Mouse (Mus musculus): Measurements from ENCODE around the gene Elmsan1.

Elmsan1 gene

GRCm38 (mm10) chr12:84193642-84194399 lies 24.9 kb downstream of the Elmsan1 start:
- peak; percentile 96 for DNase-seq (ENCODE audit: low read depth, low spot score)

- DNase-seq (ENCODE audit: low read depth, low spot score): peak; percentile 74
Observed at GRCm38 (mm10) chr12:84192741-84193641, 25.7 kb downstream of the Elmsan1 start.

GRCm38 (mm10) chr12:84192280-84192679 lies 26.4 kb downstream of the Elmsan1 start:
- no peak for DNase-seq (ENCODE audit: low read depth, low spot score)

- DNase-seq (ENCODE audit: low read depth, low spot score): no peak
Observed at GRCm38 (mm10) chr12:84191770-84192169, 26.9 kb downstream of the Elmsan1 start.

GRCm38 (mm10) chr12:84191190-84191589 lies 27.5 kb downstream of the Elmsan1 start:
- no peak for DNase-seq (ENCODE audit: low read depth, low spot score)

GRCm38 (mm10) chr12:84190151-84190820 lies 28.4 kb downstream of the Elmsan1 start:
- DNase-seq (ENCODE audit: low read depth, low spot score): no peak

- no peak for DNase-seq (ENCODE audit: low read depth, low spot score)
Observed at GRCm38 (mm10) chr12:84188881-84189444, 29.7 kb downstream of the Elmsan1 start.

GRCm38 (mm10) chr12:84187752-84188601 lies 30.7 kb downstream of the Elmsan1 start:
- no peak for DNase-seq (ENCODE audit: low read depth, low spot score)

GRCm38 (mm10) chr12:84186950-84187349 lies 31.7 kb downstream of the Elmsan1 start:
- no peak for DNase-seq (ENCODE audit: low read depth, low spot score)

- DNase-seq (ENCODE audit: low read depth, low spot score): no peak
Observed at GRCm38 (mm10) chr12:84186536-84186935, 32.1 kb downstream of the Elmsan1 start.

GRCm38 (mm10) chr12:84185547-84185946 lies 33.1 kb downstream of the Elmsan1 start:
- no peak for DNase-seq (ENCODE audit: low read depth, low spot score)

GRCm38 (mm10) chr12:84184979-84185378 lies 33.7 kb downstream of the Elmsan1 start:
- no peak for DNase-seq (ENCODE audit: low read depth, low spot score)

- DNase-seq (ENCODE audit: low read depth, low spot score): no peak
Observed at GRCm38 (mm10) chr12:84181999-84182398, 36.7 kb downstream of the Elmsan1 start.

GRCm38 (mm10) chr12:84180701-84181435 lies 37.8 kb downstream of the Elmsan1 start:
- DNase-seq (ENCODE audit: low read depth, low spot score): no peak

GRCm38 (mm10) chr12:84180090-84180489 lies 38.6 kb downstream of the Elmsan1 start:
- DNase-seq (ENCODE audit: low read depth, low spot score): no peak

GRCm38 (mm10) chr12:84178652-84179445 lies 39.8 kb downstream of the Elmsan1 start:
- DNase-seq (ENCODE audit: low read depth, low spot score): no peak

- DNase-seq (ENCODE audit: low read depth, low spot score): no peak
Observed at GRCm38 (mm10) chr12:84178052-84178451, 40.6 kb downstream of the Elmsan1 start.

- DNase-seq (ENCODE audit: low read depth, low spot score): peak; percentile 54
Observed at GRCm38 (mm10) chr12:84176886-84177765, 41.6 kb downstream of the Elmsan1 start.
